8 mouse cellular contexts compared by ENCODE assay signal in genomic region chr8:84256822-84257610, GRCm38 (mm10). TPM values are rescaled to one million over a fixed set of nuclear protein-coding genes. Genes with fewer than 3 reads are reported as not detected.
DNase-seq lines count a peak whose midpoint lies in the region; ATAC-seq and TF ChIP-seq lines count a peak whose summit lies in the region.

Mri1 (minus strand) TSS chr8:84257326.

- H3K4me1 ChIP-seq in MEL (ENCODE audit: control insufficient read depth in 1 of 2, insufficient read depth in 2 of 2, low read length in 2 of 2): peaks cover 2 to 6% of the 10 kb centered on the region in 2 experiments; a peak in 1 of 4 replicates
- H3K4me1 ChIP-seq in forebrain, embryonic 14.5 days (ENCODE audit: control insufficient read depth, insufficient read depth, low read length): peaks cover 11% of the 10 kb centered on the region
- H3K4me1 ChIP-seq in lung, embryonic 14.5 days (ENCODE audit: insufficient read depth): peaks cover 4% of the 10 kb centered on the region; the same call in 1 of the 2 replicates
- H3K4me1 ChIP-seq in olfactory bulb, adult 2 months (ENCODE audit: control insufficient read depth, insufficient read depth, low read length): peaks cover 8% of the 10 kb centered on the region

- H3K27ac ChIP-seq in MEL (ENCODE audit: control insufficient read depth, low read depth, low read length): peak within 1 kb of the TSS; percentile 88
- H3K27ac ChIP-seq in forebrain, embryonic 14.5 days (ENCODE audit: low read depth, low read length): peak within 1 kb of the TSS; percentile 84
- peak within 1 kb of the TSS; percentile 87 for H3K27ac ChIP-seq in lung, embryonic 14.5 days (ENCODE audit: low read depth)
- H3K27ac ChIP-seq in olfactory bulb, adult 2 months (ENCODE audit: insufficient read depth, low read depth, low read length): peak within 1 kb of the TSS; percentile 59

- peak; percentile 94 for DNase-seq in MEL (ENCODE audit: low read depth, low spot score)
- peak; percentile 80 for DNase-seq in cerebellum, adult 11 months
- DNase-seq in forebrain, embryonic 14.5 days (ENCODE audit: low spot score): peak; percentile 96
- peak; percentile 86 to 89 for DNase-seq in heart, postnatal 10 days
- DNase-seq in kidney, postnatal 4 days: peak; percentile 87 to 93
- DNase-seq in lung, embryonic 14.5 days: peak; percentile 98
- DNase-seq in thymus, adult 18-20 months: peak; percentile 65 to 71

- TF ChIP-seq EP300 in MEL (IDR thresholded peaks at IDR 0.05; ENCODE audit: low read depth in 1 of 2, low read length in 2 of 2): no peak; a peak in 1 of 4 replicates

- under 1% methylated on average over 64 of the region's 64 CpGs for WGBS in forebrain, embryonic 14.5 days
- under 1% methylated on average over 64 of the region's 64 CpGs for WGBS in lung, embryonic 14.5 days
- under 1% methylated on average over 64 of the region's 64 CpGs for WGBS in olfactory bulb, adult 2 months

- no peak for TF ChIP-seq RAD21 in MEL (IDR thresholded peaks at IDR 0.05; ENCODE audit: low read depth, low read length)

- TF ChIP-seq POLR2A in MEL (IDR thresholded peaks at IDR 0.05; ENCODE audit: control insufficient read depth in 1 of 2, insufficient read depth in 1 of 2, low read depth in 1 of 2, low read length in 2 of 2, poor library complexity in 1 of 2): peak; percentile 27 to 94; a peak in 3 of 4 replicates
- peak; percentile 75 for TF ChIP-seq POLR2A in olfactory bulb, adult 2 months (IDR thresholded peaks at IDR 0.05; ENCODE audit: insufficient read depth, low read depth, low read length)

- peak within 1 kb of the TSS; percentile 88 for H3K9ac ChIP-seq in MEL (ENCODE audit: control insufficient read depth, low read depth, low read length, poor library complexity, severe bottlenecking)
- H3K9ac ChIP-seq in forebrain, embryonic 14.5 days (ENCODE audit: low read length): peak within 1 kb of the TSS; percentile 84
- H3K9ac ChIP-seq in lung, embryonic 14.5 days: peak within 1 kb of the TSS; percentile 72

- no peaks in the 10 kb centered on the region for H3K27me3 ChIP-seq in MEL (ENCODE audit: control insufficient read depth in 1 of 2, insufficient read depth in 2 of 2, low read length in 2 of 2)
- no peaks in the 10 kb centered on the region for H3K27me3 ChIP-seq in forebrain, embryonic 14.5 days (replicated peaks; ENCODE audit: control insufficient read depth, insufficient read depth, low read length)
- H3K27me3 ChIP-seq in lung, embryonic 14.5 days (ENCODE audit: insufficient read depth, low read length): no peaks in the 10 kb centered on the region

- H3K4me3 ChIP-seq in MEL (ENCODE audit: control insufficient read depth in 1 of 2, insufficient read depth in 1 of 2, low read depth in 2 of 2, low read length in 2 of 2): peak within 1 kb of the TSS; percentile 77 to 86
- peak within 1 kb of the TSS; percentile 76 for H3K4me3 ChIP-seq in forebrain, embryonic 14.5 days (ENCODE audit: low read depth, low read length)
- H3K4me3 ChIP-seq in lung, embryonic 14.5 days (ENCODE audit: low read depth, low read length): peak within 1 kb of the TSS; percentile 80
- peak within 1 kb of the TSS; percentile 73 for H3K4me3 ChIP-seq in olfactory bulb, adult 2 months (ENCODE audit: insufficient read depth, low read depth, low read length)

- no peak for TF ChIP-seq CTCF in MEL (IDR thresholded peaks at IDR 0.05 in 2 of 3, conservative IDR thresholded peaks at IDR 0.05 in 1 of 3; ENCODE audit: control insufficient read depth in 1 of 3, insufficient read depth in 1 of 3, low read depth in 2 of 3, low read length in 3 of 3, poor library complexity in 1 of 3, severe bottlenecking in 1 of 3)
- TF ChIP-seq CTCF in lung, embryonic 14.5 days (IDR thresholded peaks at IDR 0.05; ENCODE audit: low read depth): 0 out of 2 replicates have a peak, but pooled peaks have one; percentile 10
- TF ChIP-seq CTCF in olfactory bulb, adult 2 months (IDR thresholded peaks at IDR 0.05; ENCODE audit: insufficient read depth, low read depth, low read length): no peak

- peak within 1 kb of the TSS; percentile 95 for H3K4me2 ChIP-seq in forebrain, embryonic 14.5 days (ENCODE audit: low read length)
- peak within 1 kb of the TSS; percentile 97 for H3K4me2 ChIP-seq in lung, embryonic 14.5 days

- peaks cover 0 to 4% of the 10 kb centered on the region in 2 experiments; a peak in 2 of 4 replicates for H3K36me3 ChIP-seq in MEL (ENCODE audit: control insufficient read depth in 1 of 2, insufficient read depth in 2 of 2, low read length in 2 of 2)
- H3K36me3 ChIP-seq in forebrain, embryonic 14.5 days (ENCODE audit: control insufficient read depth, insufficient read depth, low read length): peaks cover 72% of the 10 kb centered on the region
- H3K36me3 ChIP-seq in lung, embryonic 14.5 days (ENCODE audit: insufficient read depth): peaks cover 71% of the 10 kb centered on the region

- intact Hi-C loops in heart, postnatal 10 days (cut with DNase I): no loop called here

- peaks cover 19% of the 10 kb centered on the region for H3K79me2 ChIP-seq in MEL (ENCODE audit: control insufficient read depth, insufficient read depth, low read length, poor library complexity)

- no peaks in the 10 kb centered on the region for H3K9me3 ChIP-seq in MEL (replicated peaks; ENCODE audit: insufficient read depth, low read length)
- no peaks in the 10 kb centered on the region for H3K9me3 ChIP-seq in forebrain, embryonic 14.5 days (replicated peaks; ENCODE audit: control insufficient read depth, low read length)
- no peaks in the 10 kb centered on the region for H3K9me3 ChIP-seq in lung, embryonic 14.5 days (ENCODE audit: low read depth, low read length)

- peak; percentile 95 for ATAC-seq in forebrain, embryonic 14.5 days
- peak; percentile 90 for ATAC-seq in lung, embryonic 14.5 days (ENCODE audit: insufficient read depth)

TF ChIP-seq in MEL, 35 proteins besides CTCF, POLR2A, EP300 and RAD21:
- TF ChIP-seq ETS1 (IDR thresholded peaks at IDR 0.05; ENCODE audit: low read depth, low read length) (0 out of 2 replicates have a peak, but pooled peaks have one; percentile 1), USF1 (IDR thresholded peaks at IDR 0.05; ENCODE audit: low read depth, low read length) (0 out of 2 replicates have a peak, but pooled peaks have one; percentile 23), MYC (IDR thresholded peaks at IDR 0.05; ENCODE audit: low read depth, low read length) (peak; percentile 94), RCOR1 (IDR thresholded peaks at IDR 0.05; ENCODE audit: low read depth, low read length) (no peak), POLR2AphosphoS2 (IDR thresholded peaks at IDR 0.05; ENCODE audit: low read length) (peak; percentile 83; the same call in 1 of the 2 replicates), NELFE (IDR thresholded peaks at IDR 0.05; ENCODE audit: low read depth, low read length) (peak; percentile 95), TCF12 (IDR thresholded peaks at IDR 0.05; ENCODE audit: low read depth, low read length) (peak; percentile 55; the same call in 1 of the 2 replicates), KAT2A (conservative IDR thresholded peaks at IDR 0.05; ENCODE audit: low read depth, low read length) (peak; percentile 48), SIN3A (IDR thresholded peaks at IDR 0.05; ENCODE audit: low read length) (peak; percentile 77), ZMIZ1 (IDR thresholded peaks at IDR 0.05; ENCODE audit: low read depth, low read length) (peak; percentile 85), HCFC1 (IDR thresholded peaks at IDR 0.05; ENCODE audit: low read depth, low read length) (peak; percentile 68), GATA1 (IDR thresholded peaks at IDR 0.05; ENCODE audit: low read depth, low read length) (peak; percentile 56; the same call in 1 of the 2 replicates), MXI1 (IDR thresholded peaks at IDR 0.05; ENCODE audit: low read depth, low read length) (peak; percentile 96), BHLHE40 (IDR thresholded peaks at IDR 0.05; ENCODE audit: borderline replicate concordance, low read depth, low read length) (no peak), ZNF384 (IDR thresholded peaks at IDR 0.05; ENCODE audit: low read depth, low read length) (peak; percentile 74), MYB (IDR thresholded peaks at IDR 0.05; ENCODE audit: low read depth, low read length) (no peak; the same call in 1 of the 2 replicates), MAX (IDR thresholded peaks at IDR 0.05; ENCODE audit: low read length) (peak; percentile 95), TBP (IDR thresholded peaks at IDR 0.05; ENCODE audit: low read depth, low read length) (peak; percentile 65; the same call in 1 of the 2 replicates), GABPA (IDR thresholded peaks at IDR 0.05; ENCODE audit: low read depth, low read length) (no peak), ZC3H11A (IDR thresholded peaks at IDR 0.05; ENCODE audit: low read depth, low read length) (no peak), MEF2A (IDR thresholded peaks at IDR 0.05; ENCODE audit: extremely low read depth, insufficient replicate concordance, low read depth, low read length, poor library complexity, severe bottlenecking) (peak; percentile 22; the same call in 1 of the 2 replicates), NRF1 (IDR thresholded peaks at IDR 0.05; ENCODE audit: insufficient read depth, low read depth, low read length, poor library complexity, severe bottlenecking) (peak; percentile 94)

RNA-seq across cellular contexts. Expression of gene Mri1, which starts in this region (rescaled TPM):
- 26.8 and 27.8 TPM in 2 replicates for total RNA-seq in MEL (2012; rRNA removed)
- polyA plus RNA-seq in MEL (2012; ENCODE audit: insufficient read depth in 1 of 2, insufficient read length in 2 of 2, low read depth in 1 of 2, low replicate concordance in 2 of 2, missing spikeins in 1 of 2): 10 to 100 TPM in 1 of 2 experiments, not detected in 1; 43.2 TPM
- polyA plus RNA-seq in forebrain, embryonic 14.5 days (2014; fragmentation: Nextera tagmentation; extraction: Ambion mirVana): 43.6 and 48.8 TPM in 2 replicates
- 10 to 100 TPM; 15.5 to 16.0 TPM for total RNA-seq in heart, postnatal 10 days (2021)
- 67.4 and 72.8 TPM in 2 replicates for polyA plus RNA-seq in lung, embryonic 14.5 days (2014; fragmentation: Nextera tagmentation; extraction: Ambion mirVana)
- not detected in 2 replicates for polyA plus RNA-seq in olfactory bulb, adult 2 months (2012; ENCODE audit: insufficient read depth, insufficient read length, low replicate concordance, missing spikeins)

Comparison
In these comparisons a context has a peak if more than half of its experiments do, and no peak if none do; other contexts are left out.
1. Peak in every context shown above with its lines: DNase-seq, ATAC-seq, H3K4me3 ChIP-seq and H3K27ac ChIP-seq.